Mouse (Mus musculus): Measurements from ENCODE around the gene AI837181. TPM values are rescaled to one million over a fixed set of nuclear protein-coding genes. Genes with fewer than 3 reads are reported as not detected.
A peak's percentile ranks its signal among the peaks of the same experiment; 100 is the strongest.

Gene AI837181
- polyA plus RNA-seq, 1 experiment from 2014 or later: 49.1 TPM

DNA sequence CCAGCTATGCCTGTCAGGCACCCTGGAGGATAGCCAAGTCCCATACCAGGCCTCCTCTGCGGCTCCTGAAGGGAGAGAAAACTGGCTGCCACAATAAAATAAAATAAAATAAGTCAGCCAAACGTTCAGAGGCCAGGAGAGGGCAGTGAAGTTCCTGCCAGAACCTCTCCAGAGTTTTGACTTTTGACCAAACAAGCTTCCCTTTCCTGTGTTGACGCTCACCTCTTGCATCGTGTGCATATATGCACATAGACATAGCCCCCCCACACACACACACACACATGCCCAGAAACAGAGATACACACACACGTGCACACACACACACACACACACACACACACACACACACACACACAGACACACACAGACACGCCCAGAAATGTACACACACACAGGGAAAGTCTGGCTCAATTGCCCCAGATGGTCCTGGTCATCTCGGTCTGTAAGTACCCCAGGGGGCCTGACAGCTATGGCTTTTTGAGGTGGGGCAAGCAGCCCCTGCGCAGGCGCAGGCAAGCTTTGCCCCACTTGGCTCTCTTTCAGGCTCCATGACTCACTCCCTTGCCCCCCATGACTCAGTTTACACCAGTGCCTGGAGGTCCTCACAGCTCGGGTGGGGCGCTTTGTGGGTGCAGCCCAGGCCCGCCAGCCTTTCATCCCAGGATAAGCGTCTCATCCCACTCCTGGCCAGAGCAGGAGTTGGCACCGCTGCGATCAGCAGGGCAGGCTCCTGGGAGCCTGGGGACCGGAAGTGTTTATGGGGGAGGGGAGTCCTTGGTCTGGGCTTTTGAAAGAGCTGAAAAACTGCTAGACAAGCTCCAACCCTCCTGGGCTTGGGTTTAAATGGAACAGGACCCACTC is 8.3 kb downstream of the AI837181 start:
- H3K36me3 ChIP-seq: no peaks in the 10 kb centered on the region
- peak; percentile 80 for DNase-seq (ENCODE audit: low spot score)
- peak overlapping the region; percentile 61 for H3K4me3 ChIP-seq
- H3K27ac ChIP-seq: peak overlapping the region; percentile 90
- H3K4me1 ChIP-seq: peaks cover 20% of the 10 kb centered on the region
- no peaks in the 10 kb centered on the region for H3K9me3 ChIP-seq
- 0 out of 2 replicates have a peak, but pooled peaks cover 12% of the 10 kb centered on the region for H3K27me3 ChIP-seq (ENCODE audit: insufficient read depth, poor library complexity, severe bottlenecking)
- whole genome bisulfite sequencing: 11% methylated on average over 16 of the region's 16 CpGs

GRCm38 (mm10) chr19:5433951-5434350 is 9.0 kb downstream of the AI837181 start:
- Histone ChIP-seq H3K4me3 (peak overlapping the region; percentile 61), H3K9me3 (no peaks in the 10 kb centered on the region), H3K36me3 (no peaks in the 10 kb centered on the region), H3K27ac (peak overlapping the region; percentile 90), H3K4me1 (peaks cover 20% of the 10 kb centered on the region), H3K27me3 (ENCODE audit: insufficient read depth, poor library complexity, severe bottlenecking) (0 out of 2 replicates have a peak, but pooled peaks cover 12% of the 10 kb centered on the region)
- DNase-seq (ENCODE audit: low spot score): no peak
- 54% methylated on average over 7 of the region's 7 CpGs for WGBS

DNA sequence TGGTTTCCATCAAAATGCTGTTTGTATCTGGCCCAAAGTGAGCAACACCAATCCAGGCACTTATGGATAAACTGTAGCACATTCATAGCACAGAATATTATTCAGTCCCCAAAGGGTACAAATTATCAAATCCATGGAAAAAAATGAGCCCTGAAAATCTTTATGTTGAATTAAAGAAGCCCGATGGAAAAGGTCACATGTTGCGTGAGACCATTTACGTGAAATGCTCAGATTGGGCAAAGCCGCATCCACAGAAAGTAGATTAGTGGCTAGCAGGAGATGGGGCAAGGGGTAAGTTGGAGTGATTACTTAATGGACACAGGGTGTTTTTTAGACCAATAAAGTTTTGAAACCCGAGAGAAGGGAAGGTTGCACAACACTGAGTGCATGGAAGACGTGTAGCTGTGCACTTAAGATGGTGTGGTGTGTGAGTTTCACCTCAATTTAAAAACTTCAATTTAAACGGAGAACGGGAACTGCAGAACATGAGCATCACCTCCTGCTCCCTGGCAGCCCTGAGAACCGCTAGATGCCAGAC is 19.5 kb downstream of the AI837181 start:
- Histone ChIP-seq H3K27me3 (ENCODE audit: insufficient read depth, poor library complexity, severe bottlenecking) (peaks cover 53% of the 10 kb centered on the region), H3K9me3 (no peaks in the 10 kb centered on the region), H3K4me3 (no peak overlapping the region), H3K27ac (no peak overlapping the region), H3K4me1 (peaks cover 19% of the 10 kb centered on the region), H3K36me3 (no peaks in the 10 kb centered on the region)
- 65% methylated on average over 9 of the region's 9 CpGs for WGBS
- DNase-seq (ENCODE audit: low spot score): no peak

DNA sequence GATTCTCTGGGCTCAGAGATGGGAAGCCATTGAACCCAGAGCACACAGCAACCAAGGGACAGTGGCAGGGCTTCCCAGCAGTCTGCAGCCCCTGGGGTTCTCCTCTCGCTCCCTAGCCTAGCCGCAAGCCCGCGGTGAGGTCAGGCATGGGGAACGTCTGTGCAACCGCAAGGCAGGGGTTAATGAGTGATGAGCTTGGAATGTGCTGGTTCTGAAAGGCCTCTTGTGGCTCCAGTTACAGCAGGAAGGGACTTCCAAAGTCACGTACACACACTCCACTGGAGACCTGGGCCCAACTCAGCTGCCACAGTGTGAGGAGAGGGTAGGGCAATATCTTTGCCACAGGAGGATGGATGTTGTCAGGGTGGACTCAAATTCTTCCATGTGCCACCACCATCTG is 20.0 kb downstream of the AI837181 start:
- Histone ChIP-seq H3K4me1 (peaks cover 19% of the 10 kb centered on the region), H3K27me3 (ENCODE audit: insufficient read depth, poor library complexity, severe bottlenecking) (peaks cover 58% of the 10 kb centered on the region), H3K9me3 (no peaks in the 10 kb centered on the region), H3K4me3 (no peak overlapping the region), H3K27ac (no peak overlapping the region), H3K36me3 (no peaks in the 10 kb centered on the region)
- 26% methylated on average over 7 of the region's 7 CpGs for WGBS
- no peak for DNase-seq (ENCODE audit: low spot score)

DNA sequence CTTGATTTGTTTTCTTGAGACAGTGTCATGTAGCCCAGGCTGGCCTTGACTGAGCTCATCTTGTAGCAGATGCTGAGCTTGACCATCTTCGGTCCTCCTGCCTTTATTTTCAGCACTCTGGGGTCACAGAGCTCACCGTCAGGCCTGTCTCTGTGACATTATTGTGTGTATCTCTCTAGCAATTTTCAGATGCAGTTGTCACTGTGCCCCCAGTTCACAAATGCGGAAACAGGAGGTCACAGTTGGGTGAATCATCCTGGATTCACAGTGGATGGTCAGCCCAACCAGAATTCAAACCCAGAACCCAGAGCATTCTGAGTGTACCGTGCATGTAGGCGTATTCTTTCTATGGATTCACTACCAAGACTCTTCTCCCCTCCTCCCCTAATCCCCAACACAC is 20.8 kb downstream of the AI837181 start:
- Histone ChIP-seq H3K27ac (no peak overlapping the region), H3K4me1 (peaks cover 19% of the 10 kb centered on the region), H3K36me3 (no peaks in the 10 kb centered on the region), H3K27me3 (ENCODE audit: insufficient read depth, poor library complexity, severe bottlenecking) (peaks cover 66% of the 10 kb centered on the region), H3K4me3 (no peak overlapping the region), H3K9me3 (no peaks in the 10 kb centered on the region)
- WGBS: 83% methylated on average over 5 of the region's 5 CpGs
- DNase-seq (ENCODE audit: low spot score): no peak

- peaks cover 81% of the 10 kb centered on the region for H3K27me3 ChIP-seq (ENCODE audit: insufficient read depth, poor library complexity, severe bottlenecking)
- WGBS: 1% methylated on average over 70 of the region's 70 CpGs
- no peak for DNase-seq (ENCODE audit: low spot score)
- H3K4me1 ChIP-seq: peaks cover 19% of the 10 kb centered on the region
- no peaks in the 10 kb centered on the region for H3K9me3 ChIP-seq
- H3K36me3 ChIP-seq: no peaks in the 10 kb centered on the region
- H3K27ac ChIP-seq: peak within 1 kb of the TSS; percentile 22; the same call in 1 of the 2 replicates
- peak within 1 kb of the TSS; percentile 69 for H3K4me3 ChIP-seq
Observed at GRCm38 (mm10) chr19:5447515-5448353, 22.8 kb downstream of the AI837181 start, which contains the start of gene Fosl1. TSS of gene Fosl1 (plus strand) at chr19:5447547.

DNA sequence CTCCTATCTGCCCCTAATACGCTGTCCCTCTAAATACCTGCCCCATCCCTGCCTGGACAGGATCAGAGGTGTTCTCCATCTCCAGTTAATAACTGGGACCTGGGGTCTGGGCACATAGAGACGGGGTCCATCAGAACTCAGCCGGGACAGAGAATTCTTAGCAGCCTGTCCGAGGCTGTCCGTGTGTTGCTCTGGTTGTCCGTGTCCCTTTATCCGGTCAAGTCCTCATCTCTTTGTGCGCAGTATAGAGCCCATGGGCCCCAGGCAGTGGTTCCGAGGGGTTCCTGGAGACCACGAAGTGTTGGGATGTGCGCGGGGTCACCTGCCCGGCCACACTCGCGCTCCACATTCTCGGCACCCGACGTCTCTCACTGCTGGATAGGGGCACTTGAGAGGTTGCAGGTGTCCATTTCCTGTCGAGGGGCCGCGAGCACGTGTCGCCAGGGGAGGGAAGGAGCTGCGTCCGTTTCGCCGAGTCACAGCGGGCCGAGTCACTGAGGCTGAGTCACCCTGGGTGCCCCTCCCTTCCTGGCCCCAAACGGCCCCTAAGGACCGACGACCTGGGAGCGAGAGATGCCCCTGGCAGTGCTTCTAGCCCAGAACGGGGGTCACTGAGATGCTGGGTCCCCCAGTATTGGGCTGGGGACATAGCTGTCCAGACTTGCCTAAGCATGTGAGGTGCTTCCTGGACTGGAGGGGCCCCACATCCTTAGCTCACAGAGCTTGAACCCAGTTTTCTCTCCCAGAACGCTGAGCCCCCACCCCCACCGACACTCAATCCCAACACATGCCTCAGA is 23.6 kb downstream of the AI837181 start:
- Histone ChIP-seq H3K9me3 (no peaks in the 10 kb centered on the region), H3K36me3 (peaks cover 4% of the 10 kb centered on the region; the same call in 1 of the 2 replicates), H3K4me3 (peak overlapping the region; percentile 69), H3K27me3 (ENCODE audit: insufficient read depth, poor library complexity, severe bottlenecking) (peaks cover 81% of the 10 kb centered on the region), H3K27ac (peak overlapping the region; percentile 22; the same call in 1 of the 2 replicates), H3K4me1 (peaks cover 19% of the 10 kb centered on the region)
- 5% methylated on average over 36 of the region's 36 CpGs for WGBS
- DNase-seq (ENCODE audit: low spot score): peak; percentile 86

DNA sequence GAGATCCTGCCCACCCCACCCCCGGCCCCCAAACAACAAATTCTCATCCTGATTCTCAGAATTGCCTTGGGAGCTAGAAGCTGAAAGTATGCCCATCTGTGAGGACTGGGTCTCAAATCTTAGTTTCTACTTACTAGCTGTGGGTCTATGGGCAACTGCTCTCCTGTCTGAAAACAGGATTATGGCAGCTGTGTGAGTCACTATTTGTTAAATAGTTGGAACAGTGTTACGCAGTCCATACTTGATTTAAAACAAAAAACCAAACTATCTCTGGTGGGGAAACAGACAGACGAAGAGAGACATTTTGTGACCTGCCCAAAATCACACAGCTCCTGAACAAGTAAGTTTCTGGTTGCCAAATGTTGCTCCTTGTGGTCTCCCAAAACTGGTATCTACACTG is 24.7 kb downstream of the AI837181 start:
- Histone ChIP-seq H3K27me3 (ENCODE audit: insufficient read depth, poor library complexity, severe bottlenecking) (peaks cover 76% of the 10 kb centered on the region), H3K27ac (no peak overlapping the region), H3K9me3 (no peaks in the 10 kb centered on the region), H3K4me3 (no peak overlapping the region), H3K36me3 (peaks cover 15% of the 10 kb centered on the region), H3K4me1 (peaks cover 21% of the 10 kb centered on the region)
- DNase-seq (ENCODE audit: low spot score): no peak
- WGBS: 83% methylated on average over 3 of the region's 3 CpGs

DNA sequence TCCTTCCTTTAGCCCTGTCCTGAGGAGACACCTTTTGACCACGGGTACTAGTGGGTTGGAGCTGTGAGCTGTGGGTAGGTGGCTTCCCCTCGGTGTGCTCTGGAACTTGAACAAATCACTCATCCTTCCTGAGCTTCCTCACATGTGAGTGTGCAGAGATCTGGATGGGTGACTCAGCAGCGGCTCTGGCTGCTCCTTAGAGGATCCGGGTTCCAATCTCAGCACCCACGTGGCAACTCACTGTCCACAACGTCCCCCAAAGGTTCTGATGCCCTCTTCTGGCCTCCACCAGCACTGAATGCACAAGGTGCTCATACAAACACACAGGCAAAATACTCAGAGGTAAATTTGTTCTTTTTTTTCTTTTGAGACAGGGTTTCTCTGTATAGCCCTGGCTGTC is 26.8 kb downstream of the AI837181 start:
- peaks cover 55% of the 10 kb centered on the region for H3K27me3 ChIP-seq (ENCODE audit: insufficient read depth, poor library complexity, severe bottlenecking)
- 69% methylated on average over 6 of the region's 6 CpGs for WGBS
- no peak for DNase-seq (ENCODE audit: low spot score)

GRCm38 (mm10) chr19:5455037-5455436 is 30.1 kb downstream of the AI837181 start:
- Histone ChIP-seq H3K27me3 (ENCODE audit: insufficient read depth, poor library complexity, severe bottlenecking) (peaks cover 29% of the 10 kb centered on the region; the same call in 1 of the 2 replicates), H3K4me3 (peak overlapping the region; percentile 90), H3K27ac (no peak overlapping the region; the same call in 1 of the 2 replicates), H3K36me3 (peaks cover 16% of the 10 kb centered on the region), H3K4me1 (peaks cover 38% of the 10 kb centered on the region), H3K9me3 (no peaks in the 10 kb centered on the region)
- WGBS: 77% methylated on average over 12 of the region's 12 CpGs
- no peak for DNase-seq (ENCODE audit: low spot score)

More for the DNA sequence above, 26.8 kb downstream of the AI837181 start:
- peaks cover 42% of the 10 kb centered on the region for H3K4me1 ChIP-seq
- H3K9me3 ChIP-seq: no peaks in the 10 kb centered on the region
- no peak overlapping the region for H3K4me3 ChIP-seq
- peaks cover 16% of the 10 kb centered on the region for H3K36me3 ChIP-seq
- no peak overlapping the region for H3K27ac ChIP-seq

DNA sequence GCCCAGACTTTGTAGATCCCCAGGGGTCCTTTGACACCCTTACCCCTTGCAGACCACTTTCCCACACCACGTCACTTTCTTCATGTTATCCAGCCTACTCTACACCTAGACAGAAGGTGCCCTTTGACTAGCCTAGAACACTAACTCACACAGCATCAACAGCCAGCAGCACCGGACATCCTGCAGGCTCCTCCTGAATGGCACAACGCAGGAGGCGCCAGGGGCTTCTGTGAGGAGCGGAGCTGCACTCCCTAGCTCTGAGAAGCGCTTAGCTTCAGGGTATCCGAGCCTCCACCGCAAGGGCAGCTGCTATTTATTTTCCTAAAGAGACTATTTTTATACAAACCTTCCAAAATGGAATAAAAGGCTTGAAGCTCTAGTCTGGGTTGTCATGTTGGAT is 30.6 kb downstream of the AI837181 start:
- no peak for DNase-seq (ENCODE audit: low spot score)
- Histone ChIP-seq H3K36me3 (peaks cover 16% of the 10 kb centered on the region), H3K9me3 (no peaks in the 10 kb centered on the region), H3K27ac (peak overlapping the region; percentile 96), H3K4me3 (peak overlapping the region; percentile 90), H3K27me3 (ENCODE audit: insufficient read depth, poor library complexity, severe bottlenecking) (peaks cover 24% of the 10 kb centered on the region; the same call in 1 of the 2 replicates), H3K4me1 (peaks cover 38% of the 10 kb centered on the region)
- WGBS: 60% methylated on average over 8 of the region's 8 CpGs
